Mouse (Mus musculus): ENCODE data around the gene Pbx1.

Pbx1 gene

GRCm38 (mm10) chr1:168164945-168165344, 267.1 kb downstream of the Pbx1 start:
- DNase-seq (ENCODE audit: low spot score) = no peak

DNA sequence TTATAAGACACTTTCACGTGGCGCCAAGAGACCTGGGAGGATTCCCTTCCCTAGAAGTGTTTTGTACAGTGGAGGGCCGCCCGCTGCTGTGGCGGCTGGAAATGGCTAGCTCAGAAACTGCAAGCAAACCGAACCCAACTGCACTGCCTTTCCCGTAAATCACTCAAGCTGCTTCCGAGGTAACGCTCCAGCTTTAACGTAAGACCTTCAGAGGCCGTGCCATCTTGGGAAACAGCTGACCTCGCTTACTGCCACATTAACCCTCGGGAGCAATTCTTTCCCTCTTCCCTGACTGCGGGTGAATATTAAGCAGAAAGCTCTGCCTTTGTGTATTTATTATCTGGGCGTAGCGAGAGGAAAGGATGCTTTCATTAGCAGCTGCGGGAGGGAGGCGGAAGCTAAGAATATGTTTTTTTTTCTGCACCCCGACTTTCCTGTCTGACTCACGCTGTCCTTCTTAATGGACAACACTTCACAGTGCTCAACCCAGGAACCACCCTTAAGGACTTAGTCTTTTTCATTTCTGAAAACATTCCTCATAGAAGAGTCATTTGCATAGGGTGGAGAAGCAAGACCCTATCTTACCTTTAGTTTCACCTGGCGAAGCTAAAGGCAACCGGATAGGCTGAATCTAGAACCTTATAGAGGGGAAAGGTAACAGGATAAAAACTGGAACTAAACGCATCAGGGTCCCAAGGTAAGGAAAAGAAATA, 268.4 kb downstream of the Pbx1 start:
- no peak for DNase-seq (ENCODE audit: low spot score)

GRCm38 (mm10) chr1:168139138-168139682, 292.9 kb downstream of the Pbx1 start:
- no peak for DNase-seq (ENCODE audit: low spot score)

GRCm38 (mm10) chr1:168138669-168139068, 293.4 kb downstream of the Pbx1 start:
- DNase-seq (ENCODE audit: low spot score) = no peak

GRCm38 (mm10) chr1:168137890-168138289, 294.2 kb downstream of the Pbx1 start:
- DNase-seq (ENCODE audit: low spot score) = no peak

DNA sequence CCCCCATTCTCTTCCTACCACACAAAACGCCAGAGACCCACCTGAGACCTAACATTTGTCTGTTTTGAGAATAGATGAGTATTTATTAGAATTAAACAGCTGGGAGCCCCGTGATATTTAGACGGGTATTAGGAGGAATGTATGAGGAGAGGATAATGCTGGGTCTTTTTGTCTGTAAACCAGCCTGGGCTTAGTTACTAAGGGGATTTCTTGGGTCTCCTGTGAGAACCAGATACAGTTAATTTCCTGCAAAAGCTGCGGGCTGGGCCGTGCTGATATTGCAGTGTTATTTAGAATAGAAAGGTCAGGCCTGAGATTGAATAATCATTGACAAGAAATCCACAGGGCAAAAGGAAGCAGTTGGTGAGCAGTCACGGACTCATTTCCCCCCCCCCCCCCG, 296.5 kb downstream of the Pbx1 start:
- no peak for DNase-seq (ENCODE audit: low spot score)

- no peak for DNase-seq (ENCODE audit: low spot score)
Measured at GRCm38 (mm10) chr1:168133696-168134095, 298.4 kb downstream of the Pbx1 start.

GRCm38 (mm10) chr1:168128004-168128403, 304.1 kb downstream of the Pbx1 start:
- DNase-seq (ENCODE audit: low spot score) = no peak

DNA sequence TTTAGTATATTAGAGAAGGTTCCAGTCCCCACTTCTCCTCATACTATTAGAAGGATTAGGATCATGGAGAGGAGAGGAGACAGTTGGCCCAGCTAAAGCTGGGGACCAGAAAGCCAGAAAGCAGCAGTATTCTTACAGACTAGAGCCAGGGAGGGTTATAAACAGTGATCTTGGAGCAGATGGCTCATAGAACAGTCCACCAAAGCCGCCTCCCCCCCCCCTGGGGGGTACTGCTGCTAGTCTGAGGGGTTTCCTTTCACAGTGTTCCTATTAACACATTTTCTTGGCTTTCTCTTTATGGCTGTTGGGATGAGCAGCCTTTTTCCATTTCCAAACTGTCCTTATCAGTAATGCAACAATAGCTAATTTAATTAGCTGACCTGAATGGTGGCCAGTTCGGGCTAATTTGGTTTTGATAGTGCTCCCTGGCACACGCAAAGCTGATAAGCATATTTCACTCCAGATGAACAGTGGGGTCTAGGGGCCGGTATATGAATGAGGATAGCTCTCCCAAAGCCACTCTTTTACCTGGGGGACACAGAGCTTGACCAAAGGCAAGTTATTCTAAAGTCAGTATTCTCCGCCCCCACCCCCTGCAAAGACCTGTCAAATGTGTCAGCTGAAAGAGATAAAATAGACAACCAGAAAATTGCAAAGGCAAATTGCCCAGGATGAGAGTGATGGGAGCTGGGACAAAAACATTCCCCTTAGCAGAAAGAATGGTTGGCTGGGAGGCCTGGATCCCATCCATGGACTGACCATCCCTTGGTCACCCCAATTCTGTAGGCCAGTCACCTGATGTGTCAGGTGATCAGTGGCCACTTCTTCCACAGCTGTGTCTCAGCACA, 307.2 kb downstream of the Pbx1 start:
- no peak for DNase-seq (ENCODE audit: low spot score)

- no peak for DNase-seq (ENCODE audit: low spot score)
Measured at GRCm38 (mm10) chr1:168118077-168118476, 314.0 kb downstream of the Pbx1 start.

DNA sequence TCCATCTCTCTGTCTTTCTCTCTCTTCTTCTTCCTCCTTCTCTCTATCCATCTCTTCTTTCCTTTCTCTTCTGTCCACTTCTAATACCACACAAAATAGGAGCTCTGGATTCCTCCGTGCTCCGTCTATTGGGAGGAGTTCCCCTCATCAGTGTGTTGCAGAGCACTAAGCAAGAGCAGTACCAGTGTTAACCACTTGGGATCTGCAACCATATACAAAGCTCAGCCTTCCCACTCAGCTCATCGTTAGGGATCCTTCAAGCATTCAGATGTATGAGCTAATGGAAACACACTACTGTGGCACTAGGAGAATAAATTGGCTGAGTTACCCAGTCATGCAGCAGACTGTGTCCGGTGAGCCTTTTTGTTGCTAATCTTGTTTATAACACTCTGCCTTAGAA, 314.7 kb downstream of the Pbx1 start:
- no peak for DNase-seq (ENCODE audit: low spot score)

- no peak for DNase-seq (ENCODE audit: low spot score)
Measured at GRCm38 (mm10) chr1:168109797-168110196, 322.3 kb downstream of the Pbx1 start.

- no peak for DNase-seq (ENCODE audit: low spot score)
Measured at GRCm38 (mm10) chr1:168103821-168104220, 328.2 kb downstream of the Pbx1 start.

- DNase-seq (ENCODE audit: low spot score) = no peak
Measured at GRCm38 (mm10) chr1:168101514-168101913, 330.6 kb downstream of the Pbx1 start.

DNA sequence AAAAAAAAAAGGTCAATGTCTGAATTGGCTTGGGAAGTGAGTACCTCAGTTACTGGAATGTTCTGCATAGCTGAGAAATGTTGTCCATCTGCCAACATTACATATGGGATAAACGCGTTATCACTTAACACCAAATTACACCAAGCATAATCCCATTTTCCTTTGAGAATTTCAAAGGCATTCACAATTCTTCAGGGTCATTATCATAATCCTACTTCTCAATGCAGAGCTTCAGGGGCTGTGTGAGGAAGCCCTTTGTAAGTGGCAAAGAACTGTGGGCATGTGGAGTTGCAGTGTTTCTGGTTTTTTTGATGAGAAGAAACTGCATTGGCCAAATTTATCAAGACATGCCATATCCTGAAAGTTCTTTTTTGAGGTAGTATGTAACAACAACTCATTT, 333.3 kb downstream of the Pbx1 start:
- DNase-seq (ENCODE audit: low spot score) = no peak

DNA sequence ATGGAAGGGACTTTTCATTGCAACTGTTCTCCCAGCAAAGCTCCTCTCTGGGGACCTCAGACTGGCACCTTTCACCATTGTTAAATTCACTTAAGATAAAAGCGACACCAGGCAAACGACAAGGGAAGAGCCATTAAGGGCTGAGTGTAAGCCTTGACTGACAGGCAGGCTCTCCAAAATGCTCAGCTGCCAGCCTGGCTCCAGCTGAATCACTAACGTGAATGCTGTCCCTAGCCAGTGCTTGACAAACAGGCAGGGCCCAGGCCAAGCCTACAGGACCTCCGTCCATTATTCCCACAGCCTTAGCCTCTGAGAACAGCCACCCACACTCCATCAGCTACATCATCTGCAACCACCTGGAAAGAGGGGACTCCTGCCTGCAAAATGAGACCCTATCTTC, 337.4 kb downstream of the Pbx1 start:
- no peak for DNase-seq (ENCODE audit: low spot score)

DNA sequence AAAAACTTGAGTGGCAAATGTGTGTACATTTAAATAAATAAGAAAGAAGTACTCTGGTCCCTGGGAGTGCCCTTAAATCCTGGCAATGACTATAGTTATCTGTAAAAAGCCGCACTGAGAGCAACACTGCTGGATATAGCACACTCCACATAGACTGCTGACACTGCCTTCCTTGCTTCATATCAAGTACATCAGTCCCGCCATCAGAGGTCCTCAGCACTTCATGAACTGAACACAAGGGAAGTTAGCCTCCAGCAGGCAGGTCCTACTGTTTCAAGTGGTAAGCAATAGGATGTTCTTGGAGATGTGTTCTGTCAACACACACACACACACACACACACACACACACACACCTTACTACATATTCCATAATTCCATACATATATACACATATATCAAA, 339.0 kb downstream of the Pbx1 start:
- peak; percentile 17 for DNase-seq (ENCODE audit: low spot score)

DNA sequence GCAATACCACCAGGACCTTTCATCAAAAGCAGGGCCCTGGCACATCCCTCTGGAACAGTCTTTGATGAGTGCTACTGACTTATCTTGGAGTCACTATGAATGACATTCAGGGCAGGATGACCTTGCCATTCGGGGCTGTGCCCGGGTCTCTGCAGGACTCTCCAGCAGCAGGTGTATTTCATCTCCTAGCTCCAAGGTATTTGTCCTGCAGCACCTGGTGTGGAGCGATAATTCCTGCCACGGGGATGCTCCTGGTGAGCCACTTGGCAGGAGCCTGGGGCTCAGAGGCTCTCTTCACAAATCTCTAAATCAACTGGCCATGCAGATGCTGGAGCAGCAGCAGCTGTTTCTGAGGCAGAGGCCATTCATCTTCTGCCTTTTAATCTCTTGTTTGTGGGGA, 340.4 kb downstream of the Pbx1 start:
- no peak for DNase-seq (ENCODE audit: low spot score)

- DNase-seq (ENCODE audit: low spot score) = no peak
Measured at GRCm38 (mm10) chr1:168088680-168089079, 343.4 kb downstream of the Pbx1 start.

GRCm38 (mm10) chr1:168079394-168079767, 352.7 kb downstream of the Pbx1 start:
- no peak for DNase-seq (ENCODE audit: low spot score)

DNA sequence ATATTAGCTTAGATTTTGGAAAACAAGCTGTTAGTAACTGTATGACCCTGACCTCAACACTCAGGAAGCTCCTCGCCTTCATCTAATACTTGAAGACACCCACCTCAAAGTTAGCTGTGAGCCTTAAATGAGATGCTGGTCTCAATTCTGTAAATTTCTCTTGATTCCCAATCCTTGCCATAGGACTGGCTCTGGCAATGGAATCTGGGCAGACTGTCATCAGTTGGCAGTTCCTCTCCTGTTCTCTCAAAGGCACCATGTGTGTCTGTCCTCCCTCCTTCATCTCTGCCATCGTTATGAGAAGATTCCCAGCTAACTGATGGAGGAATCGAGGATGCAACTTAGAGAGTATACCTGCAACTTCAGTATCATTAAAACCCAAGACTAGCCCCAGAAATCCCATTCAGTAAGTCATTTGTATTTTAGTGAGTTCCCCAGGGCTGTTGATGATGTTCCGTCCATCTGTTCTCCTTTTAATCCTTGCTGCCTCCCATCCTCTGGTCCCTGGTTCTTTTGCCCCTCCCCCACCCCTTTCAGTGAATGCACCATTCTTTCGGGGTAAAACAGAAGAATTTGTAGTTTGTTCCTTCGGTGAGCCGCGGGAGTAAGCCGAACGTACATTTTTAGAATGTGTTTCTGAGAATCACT, 353.2 kb downstream of the Pbx1 start:
- DNase-seq (ENCODE audit: low spot score) = no peak

GRCm38 (mm10) chr1:168071974-168072373, 360.1 kb downstream of the Pbx1 start:
- DNase-seq (ENCODE audit: low spot score) = no peak

All from left cerebral cortex, adult 11 months (tissue).